Mouse (Mus musculus) embryonic fibroblast, embryonic 13.5 days (primary cell): ENCODE results near the gene Dis3.

Experiments
- CTCF ChIP-seq: IDR thresholded peaks from 2 replicates; pipeline ENCODE4 v1.5.1; 2011; ENCODE audit warnings: mild to moderate bottlenecking, control low read depth, low read length, moderate library complexity, borderline replicate concordance; ENCODE audit not compliant: insufficient read depth
- POLR2A ChIP-seq: IDR thresholded peaks from 2 replicates; pipeline ENCODE4 v1.6.1; 2011; ENCODE audit warnings: low read depth, mild to moderate bottlenecking, control low read depth, low read length, moderate library complexity

- peak; percentile 91 for TF ChIP-seq CTCF
- no peak for TF ChIP-seq POLR2A
These were observed 42.4 kb upstream of the Dis3 start for GRCm38 (mm10) chr14:99141786-99142633.
